Mouse (Mus musculus) gastrocnemius, adult 18-20 months (tissue): Measurements from ENCODE around the gene Ddit4l. TPM values are rescaled to one million over a fixed set of nuclear protein-coding genes. Genes with fewer than 3 reads are reported as not detected.
"Not testable (repeated sequence)": the region's sequence is repeated elsewhere in the genome, so short reads cannot be mapped to it uniquely, and the experiment has no call there.

ENCODE experiments used
- DNase-seq: peaks from one replicate; pipeline ENCODE4 v3.0.0; 2021; ENCODE audit warnings: low spot score
- long read RNA-seq, 2 experiments: library from polyadenylated mRNA; stranded (forward); transcript quantifications; one replicate each; pipeline ENCODE4 v2.0.0; 2021
- total RNA-seq, 2 experiments: library from RNA; stranded (reverse); gene quantifications; 2 replicates each; pipeline ENCODE4 v1.2.3; 2021

Ddit4l gene
- 100 to 1,000 TPM; 205 to 307 TPM for total RNA-seq
- long read RNA-seq, experiment 1, transcript Ddit4l-201 (3 exons, 2,722 nt): major isoform, 2,437 of 2,527 reads
- long read RNA-seq, experiment 1, transcript Ddit4l-202 (2 exons, 446 nt): minor isoform, 7 of 2,527 reads
- long read RNA-seq, experiment 1, partial matches to known transcripts: 24 of 2,527 reads
- long read RNA-seq, experiment 1, other reads (novel, unspliced or antisense): 59 of 2,527 reads
- long read RNA-seq, experiment 2, transcript Ddit4l-201 (3 exons, 2,722 nt): major isoform, 1,763 of 1,808 reads
- long read RNA-seq, experiment 2, transcript Ddit4l-202 (2 exons, 446 nt): minor isoform, 5 of 1,808 reads
- long read RNA-seq, experiment 2, partial matches to known transcripts: 18 of 1,808 reads
- long read RNA-seq, experiment 2, other reads (novel, unspliced or antisense): 22 of 1,808 reads

- DNase-seq: not testable (repeated sequence)
Observed at GRCm38 (mm10) chr3:137621312-137621711, at the start of gene Ddit4l. Ddit4l (plus strand) TSS chr3:137621612.

GRCm38 (mm10) chr3:137576146-137576545 lies 45.3 kb upstream of the Ddit4l start:
- no peak for DNase-seq

DNA sequence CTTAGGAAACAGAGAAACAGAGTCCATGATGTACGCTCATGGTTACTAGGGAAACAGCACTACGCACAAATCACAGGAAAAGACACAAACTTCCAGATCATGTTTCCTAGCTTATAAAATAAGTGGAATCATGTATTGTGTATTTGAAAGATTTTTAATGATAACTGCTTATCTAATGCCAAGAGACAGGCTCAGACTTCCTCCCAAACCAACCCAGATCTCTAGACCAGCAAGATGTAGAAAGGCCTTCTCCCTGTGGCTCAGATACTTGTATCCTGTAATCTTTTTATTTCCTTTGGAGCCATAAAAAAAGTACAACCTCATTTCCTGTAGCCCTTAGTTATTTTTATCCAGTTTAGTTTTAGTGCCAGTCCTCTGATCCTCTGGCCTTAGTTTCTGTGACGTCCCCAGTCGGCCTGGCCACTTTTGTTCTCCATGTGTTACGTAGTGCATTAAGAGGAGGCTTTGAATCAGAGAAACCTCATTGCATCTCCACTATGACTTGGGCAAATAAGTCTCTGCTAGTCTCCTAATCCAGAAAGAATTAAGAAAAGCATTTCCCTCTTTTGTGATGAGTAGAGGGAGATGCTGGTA lies 34.9 kb upstream of the Ddit4l start:
- DNase-seq: no peak

DNA sequence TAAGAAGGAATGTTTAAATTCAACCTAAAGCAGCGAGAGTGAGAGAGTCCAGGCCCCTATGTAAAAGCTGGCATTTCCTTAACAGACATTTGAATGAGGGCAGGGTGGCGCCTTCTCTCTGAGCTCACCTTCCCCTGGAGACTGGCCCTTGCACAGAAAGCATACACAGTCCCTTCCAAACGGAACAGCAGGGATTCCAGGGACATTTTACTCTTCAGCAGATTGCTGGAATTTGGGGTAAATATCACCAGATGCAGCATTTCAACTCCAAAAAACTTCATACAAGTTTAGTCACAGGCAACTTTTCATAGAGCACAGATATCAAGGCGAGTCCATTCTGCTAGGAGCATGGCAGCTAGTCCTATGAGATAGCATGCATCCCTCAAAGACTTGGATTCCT lies 31.6 kb upstream of the Ddit4l start:
- DNase-seq: no peak

GRCm38 (mm10) chr3:137594332-137594905 lies 27.0 kb upstream of the Ddit4l start:
- DNase-seq: no peak

- DNase-seq: no peak
Observed at GRCm38 (mm10) chr3:137608918-137609435, 12.4 kb upstream of the Ddit4l start.

DNA sequence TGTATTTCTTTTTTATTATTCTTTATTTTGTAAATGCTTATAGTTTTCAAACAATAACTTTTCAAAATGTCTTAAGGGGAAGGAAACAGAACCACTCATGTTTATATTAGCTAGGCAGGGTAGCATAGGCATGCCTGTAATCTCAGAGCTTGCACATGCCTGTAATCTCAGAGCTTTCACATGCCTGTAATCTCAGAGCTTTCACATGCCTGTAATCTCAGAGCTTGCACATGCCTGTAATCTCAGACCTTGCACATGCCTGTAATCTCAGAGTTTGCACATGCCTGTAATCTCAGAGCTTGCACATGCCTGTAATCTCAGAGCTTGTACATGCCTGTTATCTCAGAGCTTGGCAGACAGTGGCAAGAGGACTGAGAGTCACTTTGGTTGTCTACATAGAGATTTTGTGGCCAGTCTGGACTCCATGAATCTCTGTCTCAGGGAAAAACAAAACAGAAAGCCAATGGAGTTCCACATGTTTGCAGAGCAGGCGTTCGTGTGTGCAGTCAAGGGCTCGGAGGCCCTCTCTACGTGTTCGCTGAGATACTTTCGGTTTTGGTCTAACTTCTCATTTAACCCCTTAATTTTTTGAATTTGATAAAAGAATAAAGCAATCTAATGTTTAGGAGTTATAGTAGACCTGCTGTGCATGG lies 10.8 kb upstream of the Ddit4l start:
- no peak for DNase-seq

GRCm38 (mm10) chr3:137611110-137611857 lies 10.1 kb upstream of the Ddit4l start:
- no peak for DNase-seq

DNA sequence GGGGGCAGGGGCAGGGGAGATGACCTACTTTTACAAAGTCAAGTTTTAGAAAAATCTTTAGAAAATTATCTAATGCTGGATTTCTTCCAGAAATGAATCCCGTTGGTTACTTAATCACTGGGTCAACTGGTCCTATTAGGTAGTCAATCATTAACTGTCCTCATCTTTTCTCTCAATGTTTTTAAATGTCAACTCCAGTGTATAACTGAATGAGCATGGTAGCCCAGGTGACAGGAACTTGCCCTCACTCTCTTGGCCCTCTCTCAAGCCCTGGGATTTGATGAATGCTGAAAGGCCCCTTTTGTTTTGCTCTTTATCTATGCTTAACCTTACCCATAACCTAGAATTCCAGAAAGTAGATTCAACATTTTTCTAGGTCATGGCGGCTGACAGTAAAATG lies 9.4 kb upstream of the Ddit4l start:
- no peak for DNase-seq

DNA sequence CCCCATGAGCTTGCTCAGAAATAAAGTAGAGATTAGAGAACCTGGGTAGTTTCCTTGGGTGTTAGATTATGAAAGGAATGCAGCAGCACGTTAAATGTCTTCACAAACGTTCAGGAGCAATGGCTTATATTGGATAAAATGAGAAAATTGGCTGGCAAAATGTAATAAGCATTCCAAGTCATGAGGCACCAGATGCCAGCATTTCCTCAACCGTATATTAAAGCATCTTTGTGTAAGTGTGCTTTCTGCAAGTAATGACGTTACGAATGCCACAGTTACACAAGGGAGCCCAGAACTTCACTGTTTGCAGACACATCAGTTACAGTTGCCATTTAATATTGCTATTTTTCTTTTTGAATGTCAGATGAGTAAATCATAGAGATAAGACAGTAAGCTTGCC lies 872 bp upstream of the Ddit4l start:
- no peak for DNase-seq

DNA sequence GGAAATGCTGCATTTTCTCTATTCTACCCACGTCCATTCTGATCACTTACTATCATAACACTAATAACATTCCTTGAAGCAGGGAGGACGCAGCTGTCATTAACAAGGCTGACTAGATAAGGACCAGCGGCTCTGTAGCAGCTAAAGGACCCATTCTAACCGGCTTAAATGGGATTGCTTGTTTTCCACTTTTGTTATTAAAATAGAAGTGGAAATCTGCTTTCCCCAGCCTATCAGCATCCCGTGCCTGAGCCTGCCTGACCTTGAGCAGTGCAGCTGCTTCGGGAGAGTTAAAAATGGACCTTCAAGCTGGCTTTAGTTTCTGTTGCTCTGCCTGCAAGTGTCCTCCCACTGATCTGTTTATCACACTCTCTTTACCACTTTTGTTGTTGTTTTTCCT lies 679 bp downstream of the Ddit4l start:
- DNase-seq: peak; percentile 25

DNA sequence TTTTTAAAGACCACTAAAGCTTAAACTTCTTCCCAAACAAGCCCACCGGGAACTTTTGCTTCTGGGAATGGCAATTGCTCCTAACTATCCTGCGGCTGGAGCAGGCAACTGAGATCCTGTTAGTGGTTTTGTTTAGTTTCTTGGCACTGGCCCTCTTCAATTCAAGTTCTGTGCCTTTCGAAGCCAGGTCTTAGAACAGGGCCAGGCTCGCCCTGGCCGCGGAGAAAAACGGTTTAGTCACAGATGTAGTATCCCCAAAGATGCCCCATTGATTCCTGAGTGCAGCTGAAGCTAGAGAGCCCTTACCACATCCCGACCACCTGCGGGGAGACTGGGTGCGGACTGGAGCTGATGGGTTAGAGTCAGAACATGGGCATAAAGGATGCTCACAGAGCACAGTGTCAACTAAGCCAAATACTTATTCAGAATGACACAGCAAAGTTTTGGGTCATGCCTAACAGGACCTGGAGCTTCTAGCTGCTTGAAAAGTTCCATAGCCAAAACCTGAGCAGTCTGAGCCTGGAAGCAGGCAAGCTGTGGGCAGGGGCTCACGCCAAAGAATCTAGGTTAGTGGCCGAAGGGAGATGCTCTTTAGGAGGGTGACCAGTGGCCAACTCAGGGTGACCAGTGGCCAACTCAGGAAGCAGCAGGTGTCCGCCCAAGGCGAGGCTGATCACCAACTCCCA lies 1.6 kb downstream of the Ddit4l start:
- DNase-seq: no peak

DNA sequence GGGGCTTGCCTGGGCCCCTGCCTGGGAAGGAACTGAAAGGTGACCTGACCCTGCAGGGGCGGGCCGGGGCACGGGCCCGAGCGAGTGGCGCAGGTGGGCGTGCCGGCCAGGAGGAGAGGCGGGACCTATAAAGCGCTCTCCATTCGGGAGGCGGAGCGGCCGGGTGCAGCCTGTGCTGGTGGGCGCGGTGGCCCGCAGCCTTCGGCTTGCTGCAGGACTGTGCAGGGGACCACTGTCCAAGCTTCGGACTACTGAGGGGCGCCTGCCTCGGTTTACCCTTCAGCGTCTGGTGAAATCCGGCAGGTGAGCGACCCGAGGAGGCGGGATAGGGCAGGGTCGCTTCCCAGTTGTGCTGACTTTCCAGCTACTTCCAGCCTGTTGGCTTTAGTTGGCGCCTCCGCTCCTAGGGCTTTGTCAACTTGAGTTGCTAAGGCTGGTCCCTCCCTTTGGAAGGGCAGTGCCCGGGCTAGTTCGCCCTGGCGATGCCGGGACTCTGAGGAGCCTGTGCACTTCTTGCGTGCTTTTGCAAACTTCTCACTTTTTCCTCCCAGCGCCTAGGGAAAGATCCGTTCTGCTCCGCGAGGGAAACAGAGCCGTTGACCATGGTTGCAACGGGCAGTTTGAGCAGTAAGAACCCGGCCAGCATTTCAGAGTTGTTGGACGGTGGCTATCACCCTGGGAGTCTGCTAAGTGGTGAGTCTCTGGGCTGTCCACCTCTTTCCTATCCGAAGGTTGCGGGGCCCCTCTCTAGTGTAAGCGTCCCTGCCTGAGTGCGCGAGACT lies 2.4 kb downstream of the Ddit4l start:
- DNase-seq: peak; percentile 91

DNA sequence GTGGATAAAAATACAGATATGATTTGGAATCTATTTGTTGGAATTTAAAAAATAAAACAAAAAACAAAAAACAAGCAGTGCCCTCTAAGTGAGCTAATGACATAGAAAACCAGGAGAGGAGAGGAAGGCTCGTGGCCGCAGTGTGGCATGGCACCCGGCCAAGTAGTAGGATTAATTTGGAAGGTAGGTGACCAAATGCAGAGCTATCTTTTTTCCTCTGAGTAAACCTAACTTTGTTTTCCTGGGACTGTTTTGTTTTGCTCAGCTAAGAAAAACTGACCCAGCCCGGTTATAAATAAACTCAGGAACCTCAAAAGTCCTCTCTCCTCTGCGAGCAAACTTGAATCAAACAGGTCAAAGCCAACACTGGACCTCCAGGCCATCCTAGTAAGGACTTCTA lies 3.6 kb downstream of the Ddit4l start:
- DNase-seq: peak; percentile 74

GRCm38 (mm10) chr3:137633726-137634125 lies 12.3 kb downstream of the Ddit4l start:
- DNase-seq: no peak

- DNase-seq: no peak
Observed at GRCm38 (mm10) chr3:137636571-137636970, 15.2 kb downstream of the Ddit4l start.

DNA sequence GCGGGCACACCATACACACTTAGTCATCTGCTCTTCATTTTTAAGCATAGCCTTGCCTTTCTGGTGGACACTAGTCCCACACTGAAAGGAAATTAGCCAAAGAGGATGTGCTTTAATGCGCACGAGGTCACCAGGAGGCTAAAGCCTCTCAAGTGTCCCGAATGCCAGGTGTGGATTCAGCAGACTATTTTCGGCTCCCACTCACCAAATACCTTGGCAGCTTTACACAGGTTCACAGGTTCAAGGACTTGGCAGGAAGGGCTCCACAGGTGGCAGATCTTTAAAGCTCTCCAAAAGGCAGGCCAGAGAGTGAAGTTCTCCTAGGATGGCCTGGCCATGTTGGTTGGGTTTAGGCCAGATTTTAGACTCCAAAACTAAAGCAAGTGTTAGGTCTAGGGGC lies 19.8 kb downstream of the Ddit4l start:
- peak; percentile 85 for DNase-seq

- no peak for DNase-seq
Observed at GRCm38 (mm10) chr3:137642137-137642536, 20.7 kb downstream of the Ddit4l start.

GRCm38 (mm10) chr3:137642568-137642967 lies 21.2 kb downstream of the Ddit4l start:
- peak; percentile 37 for DNase-seq

GRCm38 (mm10) chr3:137644081-137644480 lies 22.7 kb downstream of the Ddit4l start:
- DNase-seq: no peak
